In the genomic region with DNA sequence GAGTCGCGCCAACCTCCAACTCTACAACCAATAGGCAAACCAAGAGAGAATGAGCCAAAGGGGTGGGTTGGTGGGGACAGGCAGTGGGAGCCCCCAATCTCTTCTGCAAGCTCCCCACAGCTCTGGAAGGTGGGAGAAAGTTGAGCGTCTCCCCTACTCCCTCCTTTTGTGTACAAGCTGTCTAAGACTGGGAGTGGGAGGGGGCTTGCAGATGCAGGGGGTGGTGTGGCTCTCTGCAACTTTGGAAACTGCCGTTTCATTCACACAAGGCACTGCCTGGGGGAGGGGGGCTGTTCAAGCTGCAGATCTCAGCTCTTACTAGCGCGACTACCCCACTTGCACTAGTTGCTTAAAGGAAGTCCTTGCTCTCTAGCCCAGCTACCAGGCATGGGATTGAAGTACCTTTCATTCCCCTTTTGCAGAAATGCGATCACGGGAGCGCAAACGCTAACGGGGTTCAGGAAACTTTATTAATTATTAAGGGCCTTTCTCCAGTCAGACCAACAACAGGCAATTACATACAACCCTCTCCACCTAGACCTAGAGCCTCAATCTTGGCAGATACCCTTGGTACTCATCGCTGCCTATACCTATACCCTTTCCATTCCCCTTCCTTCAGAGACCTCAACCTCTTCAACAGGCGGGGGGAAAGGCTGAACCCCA, we compare ENCODE assay signal across 8 mouse cellular contexts. TPM values are rescaled to one million over a fixed set of nuclear protein-coding genes. Genes with fewer than 3 reads are reported as not detected.
DNase-seq lines count a peak whose midpoint lies in the region; ATAC-seq lines count a peak whose summit lies in the region.

No protein-coding gene starts in this region.

- peaks cover 7% of the 10 kb centered on the region; the same call in 1 of the 2 replicates for H3K36me3 ChIP-seq in forebrain, embryonic 11.5 days (ENCODE audit: control insufficient read depth, insufficient read depth, low read length)
- peaks cover 10% of the 10 kb centered on the region; the same call in 1 of the 2 replicates for H3K36me3 ChIP-seq in hindbrain, embryonic 15.5 days
- peaks cover 12% of the 10 kb centered on the region for H3K36me3 ChIP-seq in midbrain, embryonic 16.5 days (ENCODE audit: control insufficient read depth, insufficient read depth, low read length)

- ATAC-seq in forebrain, embryonic 11.5 days (replicated peaks; ENCODE audit: low FRiP score) = peak; percentile 31
- ATAC-seq in hindbrain, embryonic 15.5 days (ENCODE audit: low FRiP score, low read depth) = no peak; the same call in 1 of the 2 replicates
- peak; percentile 1; the same call in 1 of the 2 replicates for ATAC-seq in midbrain, embryonic 16.5 days

- peak overlapping the region; percentile 96 for H3K27ac ChIP-seq in forebrain, embryonic 11.5 days (ENCODE audit: low read depth, low read length)
- H3K27ac ChIP-seq in hindbrain, embryonic 15.5 days (replicated peaks) = peak overlapping the region; percentile 96
- H3K27ac ChIP-seq in midbrain, embryonic 16.5 days (ENCODE audit: low read length) = peak overlapping the region; percentile 97

- peak; percentile 4 for DNase-seq in CD4-positive helper T cell, adult 2 months (ENCODE audit: low read depth, low spot score)
- DNase-seq in ZHBTc4 (ENCODE audit: low read depth, low spot score) = peak; percentile 56
- no peak for DNase-seq in forebrain, embryonic 11.5 days (ENCODE audit: low spot score)
- DNase-seq in left cerebral cortex, postnatal 25 days (ENCODE audit: low spot score in 2 of 2) = peak; percentile 40 to 61
- peak; percentile 22 to 34 for DNase-seq in thymus, adult 18-20 months
- DNase-seq in gastrocnemius, adult 18-20 months (ENCODE audit: low spot score) = no peak

- H3K9ac ChIP-seq in forebrain, embryonic 11.5 days (ENCODE audit: low read length) = peak overlapping the region; percentile 79
- H3K9ac ChIP-seq in hindbrain, embryonic 15.5 days = peak overlapping the region; percentile 89
- H3K9ac ChIP-seq in midbrain, embryonic 16.5 days (ENCODE audit: low read depth, low read length) = peak overlapping the region; percentile 94

- no peaks in the 10 kb centered on the region for H3K27me3 ChIP-seq in forebrain, embryonic 11.5 days (ENCODE audit: control insufficient read depth, insufficient read depth, low read length)
- H3K27me3 ChIP-seq in hindbrain, embryonic 15.5 days = no peaks in the 10 kb centered on the region
- no peaks in the 10 kb centered on the region for H3K27me3 ChIP-seq in midbrain, embryonic 16.5 days (ENCODE audit: control insufficient read depth, insufficient read depth, low read depth, low read length)

- intact Hi-C loops in left cerebral cortex, postnatal 25 days (cut with DNase I) = loop anchor here (2.0 to 10.0 kb wide), 4 partner anchors 204 to 616 kb away; no protein-coding TSS in a partner anchor

- H3K4me2 ChIP-seq in forebrain, embryonic 11.5 days (ENCODE audit: low read depth, low read length, severe bottlenecking) = peak overlapping the region; percentile 64
- H3K4me2 ChIP-seq in hindbrain, embryonic 15.5 days = peak overlapping the region; percentile 92
- H3K4me2 ChIP-seq in midbrain, embryonic 16.5 days (ENCODE audit: low read length) = peak overlapping the region; percentile 90

- H3K4me1 ChIP-seq in forebrain, embryonic 11.5 days (replicated peaks; ENCODE audit: control insufficient read depth, insufficient read depth, low read length) = peaks cover 3% of the 10 kb centered on the region; the same call in 1 of the 2 replicates
- peaks cover 28% of the 10 kb centered on the region for H3K4me1 ChIP-seq in hindbrain, embryonic 15.5 days (replicated peaks)
- H3K4me1 ChIP-seq in midbrain, embryonic 16.5 days (ENCODE audit: control insufficient read depth, insufficient read depth, low read length) = peaks cover 11% of the 10 kb centered on the region

- no peaks in the 10 kb centered on the region for H3K9me3 ChIP-seq in forebrain, embryonic 11.5 days (ENCODE audit: control insufficient read depth, low read length)
- no peaks in the 10 kb centered on the region for H3K9me3 ChIP-seq in hindbrain, embryonic 15.5 days
- no peaks in the 10 kb centered on the region for H3K9me3 ChIP-seq in midbrain, embryonic 16.5 days (replicated peaks; ENCODE audit: control insufficient read depth, low read length, poor library complexity, severe bottlenecking)

- 1% methylated on average over 13 of the region's 13 CpGs for WGBS in forebrain, embryonic 11.5 days
- under 1% methylated on average over 13 of the region's 13 CpGs for WGBS in hindbrain, embryonic 15.5 days
- WGBS in midbrain, embryonic 16.5 days = under 1% methylated on average over 13 of the region's 13 CpGs

- H3K4me3 ChIP-seq in forebrain, embryonic 11.5 days (ENCODE audit: low read depth, low read length) = peak overlapping the region; percentile 74
- H3K4me3 ChIP-seq in hindbrain, embryonic 15.5 days = peak overlapping the region; percentile 84
- peak overlapping the region; percentile 73 for H3K4me3 ChIP-seq in midbrain, embryonic 16.5 days (ENCODE audit: low read depth, low read length)

RNA-seq across cellular contexts. Expression of a gene that starts 1.1 kb away (rescaled TPM):
- 144 and 155 TPM in 2 replicates for polyA plus RNA-seq in forebrain, embryonic 11.5 days (2014; fragmentation: Nextera tagmentation; extraction: Ambion mirVana)
- 63.2 and 71.0 TPM in 2 replicates for polyA plus RNA-seq in hindbrain, embryonic 15.5 days (2015; fragmentation: Nextera tagmentation; extraction: Ambion mirVana)
- total RNA-seq in left cerebral cortex, postnatal 25 days (2021) = 10 to 100 TPM; 12.9 to 13.3 TPM
- 56.2 and 66.4 TPM in 2 replicates for polyA plus RNA-seq in midbrain, embryonic 16.5 days (2015; fragmentation: Nextera tagmentation; extraction: Ambion mirVana)
- total RNA-seq in gastrocnemius, adult 18-20 months (2021) = under 1 TPM; 0.25 to 0.85 TPM

Comparison
In these comparisons a context has a peak if more than half of its experiments do, and no peak if none do; other contexts are left out.
1. DNase-seq: peak in CD4-positive helper T cell, adult 2 months (single experiment), ZHBTc4 (single experiment), left cerebral cortex, postnatal 25 days (2 of 2) and thymus, adult 18-20 months (2 of 2); none in forebrain, embryonic 11.5 days (single experiment) and gastrocnemius, adult 18-20 months (single experiment).
2. Peak in every context shown above with its lines, with median percentiles within 50 percentile points of each other: H3K27ac ChIP-seq, H3K4me2 ChIP-seq, H3K4me3 ChIP-seq and H3K9ac ChIP-seq.